Mouse (Mus musculus): ENCODE data around the gene Lcn8. TPM values are rescaled to one million over a fixed set of nuclear protein-coding genes. Genes with fewer than 3 reads are reported as not detected.
"Not testable (repeated sequence)": the region's sequence is repeated elsewhere in the genome, so short reads cannot be mapped to it uniquely, and the experiment has no call there.

The Lcn8 gene
- total RNA-seq, 1 experiment from 2014 or later = not detected

DNA sequence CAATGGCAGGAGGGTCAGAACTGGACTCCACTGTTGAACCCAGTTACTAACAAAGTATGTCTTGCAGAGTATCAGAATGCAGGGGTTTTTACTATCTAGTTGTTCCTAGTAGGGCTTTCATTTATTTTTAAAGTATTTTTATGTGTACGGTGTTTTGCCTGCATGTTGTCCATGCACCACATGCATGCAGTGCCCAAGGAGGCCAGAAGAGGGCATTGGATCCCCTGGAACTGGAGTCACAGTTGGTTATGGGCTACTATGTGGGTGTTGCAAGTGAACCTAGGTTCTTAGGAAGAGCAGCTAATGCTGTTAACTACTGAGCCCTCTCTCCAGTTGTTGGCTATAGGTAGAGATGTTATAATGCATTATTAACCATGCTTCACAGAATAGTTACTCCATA is 10.6 kb downstream of the Lcn8 start:
- peak; percentile 63 for ATAC-seq (replicated peaks; ENCODE audit: low read depth, poor library complexity, severe bottlenecking)

- ATAC-seq (replicated peaks; ENCODE audit: low read depth, poor library complexity, severe bottlenecking) = no peak
Observed at GRCm38 (mm10) chr2:25664125-25664524, 11.2 kb downstream of the Lcn8 start.

DNA sequence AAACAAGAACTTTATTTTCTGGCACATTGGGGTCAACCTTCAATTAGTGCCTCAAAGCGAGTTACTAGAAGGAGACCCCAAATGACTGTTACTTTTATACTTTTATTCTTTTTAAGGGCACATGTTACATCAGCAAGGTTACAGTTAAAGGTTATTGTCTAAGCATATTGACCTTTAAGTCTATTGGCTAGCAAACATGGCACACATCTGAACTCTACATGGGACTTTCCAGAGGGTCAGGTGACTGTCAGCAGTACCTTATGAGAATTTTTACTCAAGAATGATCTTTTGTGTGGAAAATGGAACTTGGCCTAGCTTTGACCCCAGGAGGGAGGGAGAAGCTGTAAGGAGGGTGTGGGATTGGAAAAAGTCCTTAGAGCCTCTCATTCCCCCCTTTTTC is 13.6 kb downstream of the Lcn8 start:
- ATAC-seq (replicated peaks; ENCODE audit: low read depth, poor library complexity, severe bottlenecking) = no peak

- ATAC-seq (replicated peaks; ENCODE audit: low read depth, poor library complexity, severe bottlenecking) = no peak
Observed at GRCm38 (mm10) chr2:25676486-25676885, 23.6 kb downstream of the Lcn8 start, which contains the start of gene Lcn6. Gene Lcn6 (plus strand): TSS chr2:25676786.

GRCm38 (mm10) chr2:25679559-25679958 is 26.6 kb downstream of the Lcn8 start:
- ATAC-seq (replicated peaks; ENCODE audit: low read depth, poor library complexity, severe bottlenecking) = no peak

DNA sequence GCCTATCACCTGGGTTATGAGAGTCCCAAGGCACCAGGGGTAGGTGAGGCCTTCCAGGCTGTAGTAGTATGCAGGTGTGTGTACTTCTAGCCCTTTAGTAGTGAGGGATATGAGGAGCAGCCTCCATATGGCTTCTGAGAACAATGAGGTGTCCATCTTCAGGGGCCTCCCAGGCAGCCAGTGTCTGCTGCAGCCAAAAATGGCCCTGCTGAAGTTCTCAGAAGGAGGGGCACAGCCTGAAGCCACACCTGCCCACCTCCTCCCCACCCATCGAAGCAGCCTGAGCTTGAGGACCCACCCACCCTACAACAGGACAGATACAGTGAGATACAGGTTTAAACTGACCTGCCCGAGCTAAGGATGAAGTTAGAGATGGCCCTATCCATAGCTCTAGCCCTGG is 29.5 kb downstream of the Lcn8 start, which contains the start of gene Lcn10:
Gene Lcn10, plus strand, starts transcription at position 301 of the 400 bp plus-strand sequence.
- ATAC-seq (replicated peaks; ENCODE audit: low read depth, poor library complexity, severe bottlenecking) = no peak

DNA sequence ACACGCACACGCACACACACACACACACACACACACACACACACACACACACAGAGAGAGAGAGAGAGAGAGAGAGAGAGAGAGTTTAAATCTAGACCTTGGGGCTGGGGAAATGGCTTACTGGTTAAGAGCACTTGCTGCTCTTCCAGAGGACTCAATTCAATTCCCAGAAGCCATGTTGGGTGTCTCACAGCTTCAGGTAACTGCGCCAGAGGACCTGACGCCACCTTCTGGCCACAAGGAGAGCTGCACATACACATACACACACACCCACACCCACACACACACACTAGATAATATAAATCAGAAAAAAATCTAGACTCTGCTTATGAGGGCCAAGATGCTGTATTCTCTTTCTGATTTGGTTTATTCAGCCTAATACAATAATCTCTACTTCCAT is 34.0 kb downstream of the Lcn8 start:
- ATAC-seq (replicated peaks; ENCODE audit: low read depth, poor library complexity, severe bottlenecking) = no peak

DNA sequence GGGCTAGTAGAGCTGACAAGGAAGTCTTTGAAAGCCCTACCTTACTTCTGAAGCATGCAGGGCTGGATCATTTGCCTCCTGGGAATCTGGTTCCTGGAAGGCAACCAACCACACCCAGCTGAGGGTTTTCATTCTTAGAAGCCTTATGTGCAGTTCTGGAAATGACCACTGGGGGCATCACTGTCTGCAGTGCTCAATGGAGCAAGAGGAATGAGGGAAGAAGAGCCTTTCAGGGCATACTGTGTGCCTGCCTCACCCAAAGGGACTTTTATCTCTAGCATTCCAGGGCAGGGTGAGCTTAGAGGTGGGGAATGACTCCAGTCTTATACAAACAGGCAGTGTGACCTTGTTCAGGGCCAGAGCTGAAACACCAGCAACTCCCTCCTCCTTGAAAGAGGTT is 41.7 kb downstream of the Lcn8 start:
- ATAC-seq (replicated peaks; ENCODE audit: low read depth, poor library complexity, severe bottlenecking) = peak; percentile 82

DNA sequence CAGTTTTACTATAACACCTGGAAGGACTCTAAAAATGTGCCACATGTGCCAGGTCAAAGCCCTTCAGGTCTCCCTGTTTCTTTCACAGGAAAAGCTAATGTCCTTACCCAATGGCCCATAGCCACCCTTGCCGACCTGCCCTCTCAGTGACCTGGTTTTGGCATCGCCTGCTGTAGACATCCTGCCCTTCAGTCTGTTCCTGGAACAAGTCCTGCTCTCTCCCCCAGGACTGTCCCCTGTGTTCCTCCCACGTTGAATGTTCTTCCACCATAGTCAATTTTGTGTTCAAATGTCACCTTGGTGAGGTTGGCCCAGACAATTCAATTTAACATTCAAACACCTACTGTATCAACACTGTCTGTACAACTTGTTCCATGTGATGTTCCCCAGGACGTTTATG is 44.0 kb downstream of the Lcn8 start:
- ATAC-seq (replicated peaks; ENCODE audit: low read depth, poor library complexity, severe bottlenecking) = no peak

- ATAC-seq (replicated peaks; ENCODE audit: low read depth, poor library complexity, severe bottlenecking) = no peak
Observed at GRCm38 (mm10) chr2:25698696-25699095, 45.8 kb downstream of the Lcn8 start.

GRCm38 (mm10) chr2:25699743-25700142 is 46.8 kb downstream of the Lcn8 start, which contains the start of gene Obp2a:
Gene Obp2a (plus strand): TSS chr2:25700043.
- not testable (repeated sequence) for ATAC-seq (replicated peaks; ENCODE audit: low read depth, poor library complexity, severe bottlenecking)

- ATAC-seq (replicated peaks; ENCODE audit: low read depth, poor library complexity, severe bottlenecking) = no peak
Observed at GRCm38 (mm10) chr2:25701001-25701400, 48.1 kb downstream of the Lcn8 start.

DNA sequence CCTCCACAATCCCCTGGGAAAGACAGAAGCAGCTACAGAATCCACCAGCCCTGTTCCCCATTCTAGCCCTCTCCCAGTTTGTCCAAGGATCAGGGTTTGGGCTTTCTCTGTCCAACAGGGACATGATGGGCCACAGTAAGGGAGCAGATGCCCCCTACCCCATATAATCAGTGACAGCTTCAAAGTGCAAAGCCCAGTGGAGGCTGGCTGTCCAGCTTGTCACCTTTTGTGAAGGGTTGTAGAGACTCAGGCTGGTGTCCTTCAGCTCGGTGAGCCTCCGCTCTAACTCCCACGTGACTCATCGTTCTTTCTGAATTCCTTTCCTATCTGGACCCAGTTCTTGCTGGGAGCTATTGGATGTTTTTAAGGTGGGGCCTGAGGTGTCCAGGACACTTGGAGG is 50.8 kb downstream of the Lcn8 start:
- ATAC-seq (replicated peaks; ENCODE audit: low read depth, poor library complexity, severe bottlenecking) = no peak

Other genes starting within 250 kb of the Lcn8 start
- gene Fut7, start 229.9 kb upstream of the Lcn8 start, total RNA-seq (2017) = 23.5 and 27.8 TPM in 2 replicates
- gene Abca2, start 224.4 kb upstream of the Lcn8 start, total RNA-seq (2017) = 31.5 and 49.9 TPM in 2 replicates
- not detected in 2 replicates for gene Clic3, start 196.3 kb upstream of the Lcn8 start, total RNA-seq (2017)
- gene Paxx, start 192.0 kb upstream of the Lcn8 start, total RNA-seq (2017) = 19.8 and 29.1 TPM in 2 replicates
- gene Ptgds, start 183.1 kb upstream of the Lcn8 start, total RNA-seq (2017) = 4.1 TPM in 1 of 2 replicates, not detected in the other
- gene Lcn12, start 159.2 kb upstream of the Lcn8 start, total RNA-seq (2017) = not detected in 2 replicates
- gene Fbxw5, start 152.4 kb upstream of the Lcn8 start, total RNA-seq (2017) = 16.6 and 21.4 TPM in 2 replicates
- gene C8g, start 151.4 kb upstream of the Lcn8 start, total RNA-seq (2017) = 0.19 and 2.7 TPM in 2 replicates
- 11.5 and 15.8 TPM in 2 replicates for gene Traf2, start 106.2 kb upstream of the Lcn8 start, total RNA-seq (2017)
- 57.2 and 84.7 TPM in 2 replicates for gene Edf1, start 95.3 kb upstream of the Lcn8 start, total RNA-seq (2017)
- 3.4 TPM in 1 of 2 replicates, not detected in the other for gene Mamdc4, start 78.3 kb upstream of the Lcn8 start, total RNA-seq (2017)
- 33.5 and 40.8 TPM in 2 replicates for gene Phpt1, start 77.9 kb upstream of the Lcn8 start, total RNA-seq (2017)
- gene Ajm1, start 71.4 kb upstream of the Lcn8 start, total RNA-seq (2017) = 0.55 TPM in 1 of 2 replicates, not detected in the other
- gene Rabl6, start 44.6 kb upstream of the Lcn8 start, total RNA-seq (2017) = 78.2 and 83.9 TPM in 2 replicates
- gene Ccdc183, start 35.4 kb upstream of the Lcn8 start, total RNA-seq (2017) = not detected in 2 replicates
- gene Tmem141, start 31.1 kb upstream of the Lcn8 start, total RNA-seq (2017) = 6.4 and 23.9 TPM in 2 replicates
- gene Fcna, start 25.1 kb upstream of the Lcn8 start, total RNA-seq (2017) = 1.6 and 2.4 TPM in 2 replicates
- gene Lcn5, start 4.8 kb downstream of the Lcn8 start, total RNA-seq (2017) = not detected in 2 replicates
- gene Lcn6, start 23.7 kb downstream of the Lcn8 start, total RNA-seq (2017) = not detected in 2 replicates
- not detected in 2 replicates for gene Lcn10, start 29.6 kb downstream of the Lcn8 start, total RNA-seq (2017)
- not detected in 2 replicates for gene Obp2a, start 46.9 kb downstream of the Lcn8 start, total RNA-seq (2017)
- gene Bmyc, start 53.6 kb downstream of the Lcn8 start, total RNA-seq (2017) = 7.8 and 9.7 TPM in 2 replicates
- gene Obp2b, start 83.9 kb downstream of the Lcn8 start, total RNA-seq (2017) = not detected in 2 replicates
- not detected in 2 replicates for gene Lcn3, start 112.4 kb downstream of the Lcn8 start, total RNA-seq (2017)
- gene Lcn11, start 123.9 kb downstream of the Lcn8 start, total RNA-seq (2017) = not detected in 2 replicates
- gene Gm13539, start 129.1 kb downstream of the Lcn8 start, total RNA-seq (2017) = not detected in 2 replicates
- gene Glt6d1, start 162.7 kb downstream of the Lcn8 start, total RNA-seq (2017) = not detected in 2 replicates
- not detected in 2 replicates for gene Lcn9, start 170.0 kb downstream of the Lcn8 start, total RNA-seq (2017)
- gene Sohlh1, start 194.1 kb downstream of the Lcn8 start, total RNA-seq (2017) = not detected in 2 replicates
- gene Kcnt1, start 210.6 kb downstream of the Lcn8 start, total RNA-seq (2017) = not detected in 2 replicates

All from common myeloid progenitor, adult 5-6 weeks (primary cell).